Mouse (Mus musculus): ENCODE results near the gene Srl. TPM values are rescaled to one million over a fixed set of nuclear protein-coding genes. Genes with fewer than 3 reads are reported as not detected.
A peak's percentile ranks its signal among the peaks of the same experiment; 100 is the strongest.

Srl gene
- polyA plus RNA-seq, 1 experiment, result 11.4 TPM

DNA sequence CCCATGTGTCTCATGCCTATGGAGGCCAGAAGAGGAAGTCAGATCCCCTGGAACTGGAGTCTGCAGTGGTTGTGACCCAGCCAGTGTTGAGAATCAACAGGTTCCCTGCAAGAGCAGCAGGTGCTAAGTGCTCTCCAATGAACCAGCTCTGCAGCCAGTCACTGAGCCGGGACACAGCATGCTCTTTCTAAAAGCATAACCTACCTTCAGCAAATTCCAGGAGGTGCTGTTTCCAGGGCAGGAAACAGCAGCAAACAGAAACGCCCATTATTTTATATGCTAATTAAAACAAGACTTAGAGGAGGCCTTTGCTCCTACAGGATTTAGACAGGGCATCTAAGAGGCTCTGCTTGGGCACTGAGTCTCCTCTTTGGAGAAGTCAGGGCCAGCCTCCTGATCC lies 34.4 kb upstream of the Srl start:
- TF ChIP-seq MYOD1 (IDR thresholded peaks at IDR 0.05; ENCODE audit: control insufficient read depth, insufficient read length, low read depth) (no peak), FOSL1 (IDR thresholded peaks at IDR 0.05; ENCODE audit: insufficient read depth, low read length, poor library complexity, severe bottlenecking) (no peak), MYOG (IDR thresholded peaks at IDR 0.05; ENCODE audit: control insufficient read depth, extremely low read depth, insufficient read length) (no peak), CEBPB (IDR thresholded peaks at IDR 0.05; ENCODE audit: low read depth) (no peak), MAX (IDR thresholded peaks at IDR 0.05) (no peak), USF1 (IDR thresholded peaks at IDR 0.05; ENCODE audit: low read depth) (no peak), CTCF (IDR thresholded peaks at IDR 0.05; ENCODE audit: control insufficient read depth, insufficient read depth, insufficient read length) (no peak)
- Histone ChIP-seq H3K79me2 (ENCODE audit: control insufficient read depth, insufficient read depth) (no peaks in the 10 kb centered on the region), H3K36me3 (ENCODE audit: control insufficient read depth, insufficient read depth) (no peaks in the 10 kb centered on the region), H3K27me3 (ENCODE audit: control insufficient read depth, insufficient read depth, insufficient read length) (no peaks in the 10 kb centered on the region), H3K79me3 (ENCODE audit: low read depth) (no peaks in the 10 kb centered on the region), H3ac (ENCODE audit: control insufficient read depth, insufficient read length, low read depth) (no peak overlapping the region), H3K4me3 (ENCODE audit: insufficient read depth, poor library complexity, severe bottlenecking) (no peak overlapping the region)

DNA sequence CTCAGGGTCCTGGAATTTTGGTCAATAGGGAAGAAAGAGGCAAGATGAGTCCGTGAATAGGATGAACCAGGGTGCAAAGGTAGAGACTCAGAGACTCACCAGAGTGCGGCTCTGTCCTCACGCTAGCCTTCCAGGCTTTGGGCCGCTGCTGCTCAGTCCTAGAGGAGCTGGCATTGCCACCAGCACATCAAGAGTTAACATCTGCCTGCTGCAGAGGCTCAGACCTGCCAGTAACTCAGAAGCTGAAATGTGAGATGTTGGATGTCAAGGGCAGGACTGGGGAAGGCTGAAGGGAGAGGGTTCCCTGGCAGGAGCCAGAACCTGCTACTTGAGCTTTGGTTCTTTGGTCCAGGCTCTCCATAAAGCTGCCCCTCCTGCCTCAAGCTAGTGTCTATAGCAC lies 29.1 kb upstream of the Srl start:
- Histone ChIP-seq H3K4me3 (ENCODE audit: insufficient read depth, poor library complexity, severe bottlenecking) (no peak overlapping the region), H3ac (ENCODE audit: control insufficient read depth, insufficient read length, low read depth) (no peak overlapping the region)

DNA sequence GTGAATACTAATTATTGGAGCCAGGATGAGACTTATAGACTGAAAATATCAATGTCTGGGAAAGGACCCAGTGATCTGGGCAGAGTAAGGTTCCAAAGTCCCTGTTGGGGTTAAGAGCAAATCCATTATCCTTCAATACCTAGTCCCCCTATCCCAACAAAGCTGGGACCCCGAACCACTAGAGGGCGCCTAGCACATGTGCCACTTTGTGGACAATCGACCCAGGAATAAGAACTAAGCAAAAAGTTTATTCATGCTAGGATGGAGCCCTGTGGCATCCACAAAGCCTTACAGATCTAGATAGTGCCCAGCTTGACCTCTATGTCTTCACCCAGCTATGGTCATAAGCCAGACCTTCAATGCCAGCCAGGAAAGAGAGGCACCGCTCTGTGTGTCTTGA lies 26.3 kb upstream of the Srl start:
- no peaks in the 10 kb centered on the region for H3K79me2 ChIP-seq (ENCODE audit: control insufficient read depth, insufficient read depth)
- no peak overlapping the region for H3ac ChIP-seq (ENCODE audit: control insufficient read depth, insufficient read length, low read depth)
- H3K27me3 ChIP-seq (ENCODE audit: control insufficient read depth, insufficient read depth, insufficient read length), result peaks cover 3% of the 10 kb centered on the region
- H3K36me3 ChIP-seq (ENCODE audit: control insufficient read depth, insufficient read depth), result no peaks in the 10 kb centered on the region
- no peak overlapping the region for H3K4me3 ChIP-seq (ENCODE audit: insufficient read depth, poor library complexity, severe bottlenecking)
- TF ChIP-seq MYOD1 (IDR thresholded peaks at IDR 0.05; ENCODE audit: control insufficient read depth, insufficient read length, low read depth) (no peak), MAX (IDR thresholded peaks at IDR 0.05) (peak; percentile 65), FOSL1 (IDR thresholded peaks at IDR 0.05; ENCODE audit: insufficient read depth, low read length, poor library complexity, severe bottlenecking) (no peak), MYOG (IDR thresholded peaks at IDR 0.05; ENCODE audit: control insufficient read depth, extremely low read depth, insufficient read length) (no peak), CEBPB (IDR thresholded peaks at IDR 0.05; ENCODE audit: low read depth) (no peak), USF1 (IDR thresholded peaks at IDR 0.05; ENCODE audit: low read depth) (no peak), CTCF (IDR thresholded peaks at IDR 0.05; ENCODE audit: control insufficient read depth, insufficient read depth, insufficient read length) (peak; percentile 73)
- no peaks in the 10 kb centered on the region for H3K79me3 ChIP-seq (ENCODE audit: low read depth)

More for the DNA sequence above, 29.1 kb upstream of the Srl start:
- H3K79me2 ChIP-seq (ENCODE audit: control insufficient read depth, insufficient read depth), result no peaks in the 10 kb centered on the region
- H3K27me3 ChIP-seq (ENCODE audit: control insufficient read depth, insufficient read depth, insufficient read length), result no peaks in the 10 kb centered on the region
- H3K36me3 ChIP-seq (ENCODE audit: control insufficient read depth, insufficient read depth), result no peaks in the 10 kb centered on the region
- TF ChIP-seq MYOG (IDR thresholded peaks at IDR 0.05; ENCODE audit: control insufficient read depth, extremely low read depth, insufficient read length) (no peak), USF1 (IDR thresholded peaks at IDR 0.05; ENCODE audit: low read depth) (no peak), CEBPB (IDR thresholded peaks at IDR 0.05; ENCODE audit: low read depth) (no peak), CTCF (IDR thresholded peaks at IDR 0.05; ENCODE audit: control insufficient read depth, insufficient read depth, insufficient read length) (no peak), MAX (IDR thresholded peaks at IDR 0.05) (no peak), MYOD1 (IDR thresholded peaks at IDR 0.05; ENCODE audit: control insufficient read depth, insufficient read length, low read depth) (no peak), FOSL1 (IDR thresholded peaks at IDR 0.05; ENCODE audit: insufficient read depth, low read length, poor library complexity, severe bottlenecking) (no peak)
- H3K79me3 ChIP-seq (ENCODE audit: low read depth), result no peaks in the 10 kb centered on the region

- Histone ChIP-seq H3K79me2 (ENCODE audit: control insufficient read depth, insufficient read depth) (peaks cover 41% of the 10 kb centered on the region), H3K27me3 (ENCODE audit: control insufficient read depth, insufficient read depth, insufficient read length) (peaks cover 2% of the 10 kb centered on the region), H3K36me3 (ENCODE audit: control insufficient read depth, insufficient read depth) (peaks cover 12% of the 10 kb centered on the region), H3ac (ENCODE audit: control insufficient read depth, insufficient read length, low read depth) (peak overlapping the region; percentile 42), H3K4me3 (ENCODE audit: insufficient read depth, poor library complexity, severe bottlenecking) (peak overlapping the region; percentile 93), H3K79me3 (ENCODE audit: low read depth) (peaks cover 29% of the 10 kb centered on the region)
- TF ChIP-seq MYOG (IDR thresholded peaks at IDR 0.05; ENCODE audit: control insufficient read depth, extremely low read depth, insufficient read length), result no peak
- peak; percentile 43 for TF ChIP-seq CTCF (IDR thresholded peaks at IDR 0.05; ENCODE audit: control insufficient read depth, insufficient read depth, insufficient read length)
- no peak for TF ChIP-seq CEBPB (IDR thresholded peaks at IDR 0.05; ENCODE audit: low read depth)
- TF ChIP-seq FOSL1 (IDR thresholded peaks at IDR 0.05; ENCODE audit: insufficient read depth, low read length, poor library complexity, severe bottlenecking), result no peak
- TF ChIP-seq MYOD1 (IDR thresholded peaks at IDR 0.05; ENCODE audit: control insufficient read depth, insufficient read length, low read depth), result no peak
These were observed 18.7 kb upstream of the Srl start for GRCm38 (mm10) chr16:4560145-4560952.

GRCm38 (mm10) chr16:4559715-4560144 lies 18.1 kb upstream of the Srl start, which contains the start of gene Tfap4:
Gene Tfap4, minus strand, starts transcription at chr16:4559854.
- Histone ChIP-seq H3ac (ENCODE audit: control insufficient read depth, insufficient read length, low read depth) (peak within 1 kb of the TSS; percentile 91), H3K79me3 (ENCODE audit: low read depth) (peaks cover 35% of the 10 kb centered on the region), H3K79me2 (ENCODE audit: control insufficient read depth, insufficient read depth) (peaks cover 48% of the 10 kb centered on the region), H3K36me3 (ENCODE audit: control insufficient read depth, insufficient read depth) (peaks cover 17% of the 10 kb centered on the region), H3K4me3 (ENCODE audit: insufficient read depth, poor library complexity, severe bottlenecking) (peak within 1 kb of the TSS; percentile 93), H3K27me3 (ENCODE audit: control insufficient read depth, insufficient read depth, insufficient read length) (no peaks in the 10 kb centered on the region)
- TF ChIP-seq CTCF (IDR thresholded peaks at IDR 0.05; ENCODE audit: control insufficient read depth, insufficient read depth, insufficient read length) (no peak), MYOD1 (IDR thresholded peaks at IDR 0.05; ENCODE audit: control insufficient read depth, insufficient read length, low read depth) (peak; percentile 59), CEBPB (IDR thresholded peaks at IDR 0.05; ENCODE audit: low read depth) (no peak), MAX (IDR thresholded peaks at IDR 0.05) (peak; percentile 31)
